Mouse (Mus musculus) spleen, adult 2 months (tissue): ENCODE results near the gene Thap8.

Experiments used
- CTCF ChIP-seq: fragments of 200-500 bp; IDR thresholded peaks from 2 replicates; pipeline ENCODE4 v1.5.1; 2011; ENCODE audit warnings: mild to moderate bottlenecking, inconsistent platforms; ENCODE audit not compliant: insufficient read depth, insufficient read length, insufficient replicate concordance; ENCODE audit errors: extremely low read depth
- POLR2A ChIP-seq: fragments of 200-500 bp; IDR thresholded peaks from 2 replicates; pipeline ENCODE4 v1.6.1; 2011; ENCODE audit warnings: low read depth, low read length, inconsistent platforms

DNA sequence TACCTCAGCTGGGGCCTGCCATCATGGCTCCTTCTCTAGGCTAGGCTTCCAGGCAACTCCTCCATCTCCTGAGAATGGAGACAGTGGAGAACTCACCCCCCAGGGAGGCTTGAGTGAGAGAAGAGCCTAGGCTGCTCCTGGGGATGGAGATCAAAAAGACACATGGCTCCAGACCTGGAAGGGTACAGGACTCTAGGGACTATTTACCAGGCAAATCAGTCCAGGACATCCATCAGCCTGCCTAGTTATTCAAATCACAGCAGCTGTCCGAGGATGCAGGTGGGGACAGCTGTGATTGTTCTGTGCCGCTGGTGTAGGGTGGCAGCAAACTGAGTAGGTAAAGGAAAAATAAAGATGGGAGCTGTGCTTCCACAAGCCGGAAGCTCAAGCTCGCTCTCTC lies 44.3 kb upstream of the Thap8 start, which contains the start of gene Ovol3:
- TF ChIP-seq CTCF (no peak), POLR2A (no peak)
